Mouse (Mus musculus) liver (tissue): ENCODE measurements around the gene Kncn.
A peak's percentile ranks its signal among the peaks of the same experiment; 100 is the strongest.

Experiments
- DNase-seq: peaks from one replicate; pipeline ENCODE4 v3.0.0-alpha.2; 2020; ENCODE audit warnings: mixed read lengths

Gene Kncn

GRCm38 (mm10) chr4:115884022-115884421 lies at the start of gene Kncn:
Gene Kncn (plus strand): TSS chr4:115884400.
- DNase-seq: no peak

- DNase-seq: no peak
Measured at GRCm38 (mm10) chr4:115835576-115835975, 48.6 kb upstream of the Kncn start.

- no peak for DNase-seq
Measured at GRCm38 (mm10) chr4:115838196-115838595, 46.0 kb upstream of the Kncn start.

DNA sequence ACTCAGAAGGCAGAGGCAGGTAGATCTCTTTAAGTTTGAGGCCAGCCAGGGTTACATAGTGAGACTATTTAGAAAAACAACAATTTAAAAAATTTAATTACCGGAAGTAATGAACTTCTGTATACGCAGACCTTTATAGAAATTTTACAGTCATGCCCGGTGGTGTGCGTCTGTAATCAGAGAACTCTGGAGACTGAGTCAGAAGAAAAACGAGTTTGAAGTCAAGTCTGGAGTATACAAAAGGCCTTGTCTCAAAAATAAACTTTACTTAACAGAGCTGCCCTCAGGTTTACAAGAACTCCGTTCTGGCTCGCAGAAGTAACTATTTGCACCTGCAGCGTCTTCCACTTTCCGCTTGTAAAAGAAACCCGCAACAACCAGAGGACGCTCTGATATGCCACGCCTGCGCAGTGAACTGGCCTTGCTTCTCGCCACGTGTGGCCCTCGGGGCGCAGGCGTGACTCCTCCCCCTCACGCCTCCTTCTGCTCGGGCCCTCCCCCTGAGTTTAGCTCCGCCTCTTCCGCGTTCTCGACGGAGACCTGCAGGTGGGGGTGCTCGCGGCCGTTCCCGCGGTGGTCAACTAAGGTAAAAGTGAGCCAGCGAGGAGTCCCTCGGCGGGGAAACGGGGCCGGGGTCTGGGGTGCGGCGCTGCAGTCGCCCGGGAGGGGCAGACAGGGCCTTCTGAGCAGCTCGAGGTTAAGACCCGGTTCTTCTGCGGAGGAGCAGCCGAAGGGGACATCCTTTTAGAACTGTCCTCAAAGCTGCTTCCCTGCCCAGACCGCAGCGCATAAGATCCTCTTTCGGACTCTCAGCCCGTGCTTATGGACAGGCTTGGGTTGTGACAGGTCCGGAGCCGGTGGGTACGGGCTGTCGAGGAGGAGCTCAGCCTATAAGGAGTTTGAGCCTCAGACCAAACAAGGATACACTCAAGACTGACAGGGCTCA lies 45.2 kb upstream of the Kncn start, which contains the start of gene Mknk1:
Gene Mknk1, plus strand, starts transcription at position 503 of the 946 bp plus-strand sequence.
- DNase-seq: peak; percentile 97

DNA sequence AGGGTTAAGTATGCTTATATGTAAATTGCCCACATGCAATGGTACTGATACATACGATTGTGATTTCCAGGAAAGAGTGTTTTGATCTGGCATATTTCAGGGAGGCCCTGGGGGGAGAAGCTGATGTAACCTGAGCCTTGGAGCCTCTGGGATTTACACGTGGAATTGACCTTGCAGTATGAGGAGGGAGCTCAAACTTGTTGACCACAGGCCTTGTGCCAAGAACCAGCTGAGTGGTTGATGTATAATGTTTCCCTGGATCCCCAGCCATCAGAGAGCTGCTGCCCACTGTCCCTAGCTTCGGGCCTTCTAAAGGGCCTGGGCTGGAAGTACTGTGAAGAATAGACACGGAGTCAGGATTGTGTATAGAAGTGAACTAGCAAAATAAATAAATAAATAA lies 44.2 kb upstream of the Kncn start:
- no peak for DNase-seq

- no peak for DNase-seq
Measured at GRCm38 (mm10) chr4:115840842-115841241, 43.4 kb upstream of the Kncn start.

- DNase-seq: no peak
Measured at GRCm38 (mm10) chr4:115846656-115847055, 37.5 kb upstream of the Kncn start.

- DNase-seq: no peak
Measured at GRCm38 (mm10) chr4:115847377-115847776, 36.8 kb upstream of the Kncn start.

DNA sequence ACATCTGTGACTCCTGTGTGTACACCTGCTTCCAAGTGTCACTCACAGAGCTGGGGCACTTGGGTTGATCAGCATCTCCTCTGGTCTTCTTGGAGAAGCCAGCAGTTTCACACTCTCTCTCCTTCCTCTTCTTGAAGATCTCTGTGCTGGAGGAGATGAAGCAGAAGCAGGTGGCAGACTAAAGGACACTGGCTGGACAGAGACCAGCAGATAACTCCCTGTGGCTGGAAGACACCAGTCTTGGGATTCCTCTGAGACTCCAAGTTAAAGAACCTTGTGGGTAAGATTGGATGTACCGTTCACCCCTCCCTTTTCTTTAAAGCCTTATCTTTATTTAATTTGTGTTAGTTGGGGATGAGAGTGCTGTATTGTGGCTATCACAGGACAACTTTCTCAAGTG lies 36.1 kb upstream of the Kncn start:
- peak; percentile 38 for DNase-seq

DNA sequence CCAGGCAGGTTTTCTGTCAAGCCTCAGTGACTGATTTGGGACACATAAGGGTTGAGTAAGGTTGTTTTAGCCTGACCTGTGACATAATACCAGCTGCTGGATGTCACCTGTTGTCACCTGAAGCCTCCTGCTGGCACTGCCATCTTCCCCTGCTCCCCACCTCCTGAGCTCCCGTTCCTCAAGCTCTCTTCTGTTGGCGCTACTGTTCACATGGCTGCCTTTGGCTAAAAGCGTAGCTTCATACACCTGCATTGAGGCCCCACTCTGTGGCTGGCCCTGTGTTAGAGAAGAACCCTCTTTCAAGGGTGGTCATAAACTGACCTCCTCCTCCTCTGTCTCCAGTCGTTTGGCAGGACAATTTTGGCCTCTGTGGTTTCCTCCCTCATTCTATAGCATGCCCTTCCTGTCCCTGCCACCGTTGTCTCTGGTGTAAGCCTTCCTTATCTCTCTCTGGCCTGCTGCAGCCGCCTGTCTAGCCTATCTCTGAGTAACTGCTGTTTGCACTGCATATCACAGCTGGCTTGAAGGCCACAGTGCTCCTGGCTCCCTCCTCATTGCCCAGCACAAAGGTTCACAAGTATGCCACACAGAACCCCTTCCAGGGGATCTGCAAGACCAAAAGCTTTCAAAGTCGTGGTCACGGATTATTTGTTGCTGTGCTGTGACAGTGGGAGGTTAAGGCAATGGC lies 35.1 kb upstream of the Kncn start:
- peak; percentile 90 for DNase-seq

GRCm38 (mm10) chr4:115850111-115850510 lies 34.1 kb upstream of the Kncn start:
- DNase-seq: peak; percentile 69

DNA sequence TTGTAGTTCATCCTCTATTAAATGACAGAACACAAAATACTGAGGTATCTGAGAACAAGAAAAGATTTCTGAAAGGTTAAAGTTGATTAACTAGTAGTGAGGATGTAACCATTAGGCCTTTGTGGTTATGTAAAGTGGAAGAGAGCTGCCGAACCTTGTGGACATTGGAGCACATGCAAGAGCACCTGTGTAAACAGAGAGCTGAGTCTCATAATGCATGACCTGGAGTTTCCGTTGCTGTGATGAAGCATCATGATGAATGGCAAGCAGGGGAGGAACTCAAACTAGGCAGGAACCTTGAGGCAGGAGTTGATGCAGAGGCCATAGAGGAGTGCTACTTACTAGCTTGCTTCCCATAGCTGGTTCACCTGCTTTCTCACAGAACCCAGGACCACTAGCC lies 33.6 kb upstream of the Kncn start:
- no peak for DNase-seq

- no peak for DNase-seq
Measured at GRCm38 (mm10) chr4:115851569-115851968, 32.6 kb upstream of the Kncn start.

GRCm38 (mm10) chr4:115855100-115855499 lies 29.1 kb upstream of the Kncn start:
- DNase-seq: peak; percentile 60

GRCm38 (mm10) chr4:115855609-115856008 lies 28.6 kb upstream of the Kncn start:
- no peak for DNase-seq

DNA sequence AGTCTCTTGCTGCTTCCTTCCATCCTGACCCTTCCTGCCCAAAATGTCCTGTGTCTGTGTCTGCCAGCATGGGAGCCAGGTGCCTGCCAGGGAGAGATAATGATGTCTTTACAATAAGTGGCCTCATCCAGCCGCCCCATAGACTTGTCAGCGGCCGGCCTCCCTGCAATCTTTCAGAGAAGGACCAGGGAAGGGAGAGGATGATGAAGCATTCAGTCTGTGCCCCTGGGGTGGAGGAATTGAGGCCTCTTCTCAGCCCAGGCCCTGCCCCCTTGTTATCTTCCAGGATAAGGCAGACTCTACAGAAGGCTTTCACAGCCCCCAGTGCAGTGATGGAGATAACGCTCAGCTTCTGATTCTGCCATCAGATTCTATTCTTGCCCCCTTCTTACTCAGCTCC lies 27.9 kb upstream of the Kncn start:
- DNase-seq: peak; percentile 90

GRCm38 (mm10) chr4:115857293-115857883 lies 26.8 kb upstream of the Kncn start:
- DNase-seq: no peak

DNA sequence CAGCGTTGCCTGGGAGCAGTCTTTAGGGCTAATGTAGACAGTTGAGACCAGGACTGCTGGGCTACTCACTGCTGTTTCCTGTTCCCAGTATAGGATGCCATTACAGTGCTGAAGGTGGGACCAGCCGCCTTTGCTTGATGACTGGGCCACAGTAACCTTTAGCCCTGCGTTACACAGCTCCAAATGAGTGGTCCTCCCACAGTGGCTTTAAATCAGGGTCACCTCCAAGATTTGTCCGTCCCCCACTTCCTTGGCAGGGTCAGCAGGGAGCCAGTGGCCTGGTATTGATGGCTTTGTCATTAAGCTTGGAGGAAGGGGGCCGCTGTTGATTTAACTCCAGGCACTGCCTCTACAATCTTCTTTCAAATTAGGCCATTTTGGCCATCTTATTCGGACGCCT lies 20.8 kb upstream of the Kncn start:
- no peak for DNase-seq

GRCm38 (mm10) chr4:115863880-115864279 lies 20.3 kb upstream of the Kncn start:
- DNase-seq: no peak

- DNase-seq: no peak
Measured at GRCm38 (mm10) chr4:115869512-115870210, 14.5 kb upstream of the Kncn start.

GRCm38 (mm10) chr4:115873231-115873630 lies 11.0 kb upstream of the Kncn start:
- DNase-seq: no peak

DNA sequence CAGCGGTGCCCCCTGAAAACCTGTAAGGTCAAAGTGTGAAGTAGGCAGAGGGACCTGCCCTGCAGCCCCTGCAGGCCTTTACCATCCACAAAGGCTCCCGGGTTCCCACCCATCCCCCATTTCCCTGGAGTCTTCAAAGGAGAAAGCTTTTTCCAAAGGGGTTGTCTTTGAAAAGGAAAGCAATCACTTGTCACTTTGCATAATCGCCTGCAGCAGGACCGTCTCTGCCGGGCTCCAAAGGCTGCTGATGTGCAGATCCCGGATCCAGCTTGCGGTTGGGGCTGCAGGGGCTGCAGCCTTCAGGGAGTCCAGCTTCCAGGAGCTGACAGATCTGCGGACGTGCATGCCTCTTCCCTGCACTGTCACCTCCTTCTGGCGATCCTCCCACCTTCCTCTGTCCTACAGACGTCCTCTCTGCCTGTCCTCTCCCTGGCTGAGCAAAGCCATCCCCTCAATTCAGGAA lies 6.0 kb upstream of the Kncn start:
- no peak for DNase-seq

GRCm38 (mm10) chr4:115878828-115879227 lies 5.4 kb upstream of the Kncn start:
- no peak for DNase-seq
